In genomic region chr14:47275417-47275816, GRCm38 (mm10) we compare ENCODE assay signal across 8 mouse cellular contexts. TPM values are rescaled to one million over a fixed set of nuclear protein-coding genes. Genes with fewer than 3 reads are reported as not detected.
DNase-seq lines count a peak whose midpoint lies in the region; ATAC-seq lines count a peak whose summit lies in the region.

No protein-coding gene starts in this region.

- peaks cover 32% of the 10 kb centered on the region for H3K36me3 ChIP-seq in heart, embryonic 14.5 days (ENCODE audit: control insufficient read depth, insufficient read depth, low read length)
- H3K36me3 ChIP-seq in hindbrain, embryonic 13.5 days: peaks cover 15% of the 10 kb centered on the region
- peaks cover 11% of the 10 kb centered on the region for H3K36me3 ChIP-seq in midbrain, embryonic 13.5 days

- peak overlapping the region; percentile 91 for H3K9ac ChIP-seq in heart, embryonic 14.5 days (ENCODE audit: low read length)
- peak overlapping the region; percentile 81 for H3K9ac ChIP-seq in hindbrain, embryonic 13.5 days
- H3K9ac ChIP-seq in midbrain, embryonic 13.5 days (replicated peaks): peak overlapping the region; percentile 81

- H3K4me1 ChIP-seq in heart, embryonic 14.5 days (ENCODE audit: control insufficient read depth in 2 of 2, insufficient read depth in 2 of 2, low read length in 2 of 2): peaks cover 0 to 10% of the 10 kb centered on the region in 2 experiments; a peak in 2 of 4 replicates
- H3K4me1 ChIP-seq in hindbrain, embryonic 13.5 days (replicated peaks): peaks cover 22% of the 10 kb centered on the region
- H3K4me1 ChIP-seq in midbrain, embryonic 13.5 days (replicated peaks): peaks cover 29% of the 10 kb centered on the region

- intact Hi-C loops in heart, postnatal 36 days (cut with DNase I): no loop called here
- intact Hi-C loops in left cerebral cortex, postnatal 4 days (cut with DNase I): loop anchor here (10.0 kb wide), 1 partner anchor 119 kb away; no protein-coding TSS in a partner anchor

- peak overlapping the region; percentile 89 for H3K4me2 ChIP-seq in heart, embryonic 14.5 days (ENCODE audit: low read length)
- peak overlapping the region; percentile 72 for H3K4me2 ChIP-seq in hindbrain, embryonic 13.5 days
- H3K4me2 ChIP-seq in midbrain, embryonic 13.5 days (replicated peaks): peak overlapping the region; percentile 69

- no peak for ATAC-seq in heart, embryonic 14.5 days (ENCODE audit: insufficient number of reproducible peaks, insufficient read depth, low FRiP score, low read depth)
- no peak for ATAC-seq in hindbrain, embryonic 13.5 days (ENCODE audit: low FRiP score)
- no peak for ATAC-seq in midbrain, embryonic 13.5 days

- 24% methylated on average over 3 of the region's 3 CpGs for WGBS in heart, embryonic 14.5 days
- 33% methylated on average over 3 of the region's 3 CpGs for WGBS in hindbrain, embryonic 13.5 days
- 38% methylated on average over 3 of the region's 3 CpGs for WGBS in midbrain, embryonic 13.5 days

- no peak for DNase-seq in heart, postnatal 36 days
- DNase-seq in NIH3T3 (ENCODE audit: low read depth): peak; percentile 62
- DNase-seq in left cerebral cortex, postnatal 4 days: no peak
- DNase-seq in kidney, postnatal 36 days: no peak
- no peak for DNase-seq in gastrocnemius, postnatal 4 days (ENCODE audit: low spot score in 2 of 2)

- H3K9me3 ChIP-seq in heart, embryonic 14.5 days (ENCODE audit: control insufficient read depth, low read length): no peaks in the 10 kb centered on the region
- no peaks in the 10 kb centered on the region for H3K9me3 ChIP-seq in hindbrain, embryonic 13.5 days
- no peaks in the 10 kb centered on the region for H3K9me3 ChIP-seq in midbrain, embryonic 13.5 days

- peak overlapping the region; percentile 16 to 69; a peak in 1 of 4 replicates for H3K4me3 ChIP-seq in heart, embryonic 14.5 days (ENCODE audit: control insufficient read depth in 1 of 2, insufficient read depth in 1 of 2, low read depth in 1 of 2, low read length in 2 of 2)
- peak overlapping the region; percentile 67 for H3K4me3 ChIP-seq in hindbrain, embryonic 13.5 days
- peak overlapping the region; percentile 71 for H3K4me3 ChIP-seq in midbrain, embryonic 13.5 days (replicated peaks)

- H3K27me3 ChIP-seq in heart, embryonic 14.5 days (ENCODE audit: control insufficient read depth, insufficient read depth, low read length): no peaks in the 10 kb centered on the region
- H3K27me3 ChIP-seq in hindbrain, embryonic 13.5 days: no peaks in the 10 kb centered on the region
- no peaks in the 10 kb centered on the region for H3K27me3 ChIP-seq in midbrain, embryonic 13.5 days

- H3K27ac ChIP-seq in heart, embryonic 14.5 days (replicated peaks in 1 of 2; ENCODE audit: control insufficient read depth in 1 of 2, insufficient read depth in 1 of 2, low read depth in 2 of 2, low read length in 2 of 2): no peak overlapping the region
- H3K27ac ChIP-seq in hindbrain, embryonic 13.5 days: no peak overlapping the region
- H3K27ac ChIP-seq in midbrain, embryonic 13.5 days: no peak overlapping the region

RNA-seq across cellular contexts. Expression of gene Wdhd1, which starts 1.2 kb away (rescaled TPM):
- 13.5 and 15.2 TPM in 2 replicates for polyA plus RNA-seq in heart, embryonic 14.5 days (2014; fragmentation: Nextera tagmentation; extraction: Ambion mirVana)
- total RNA-seq in heart, postnatal 36 days (2021): 1 to 10 TPM in 1 of 2 experiments, under 1 TPM in 1; 1.00 to 1.0 TPM
- 17.7 and 19.9 TPM in 2 replicates for polyA plus RNA-seq in hindbrain, embryonic 13.5 days (2015; fragmentation: Nextera tagmentation; extraction: Ambion mirVana)
- 23.5 and 25.3 TPM in 2 replicates for polyA plus RNA-seq in midbrain, embryonic 13.5 days (2015; fragmentation: Nextera tagmentation; extraction: Ambion mirVana)
- 1 to 10 TPM; 7.3 to 7.7 TPM for total RNA-seq in left cerebral cortex, postnatal 4 days (2021)
- 1 to 10 TPM; 9.4 to 9.6 TPM for total RNA-seq in gastrocnemius, postnatal 4 days (2021)

RNA-seq across cellular contexts. Expression of gene Socs4, which starts 1.3 kb away (rescaled TPM):
- 2.9 and 3.4 TPM in 2 replicates for polyA plus RNA-seq in heart, embryonic 14.5 days (2014; fragmentation: Nextera tagmentation; extraction: Ambion mirVana)
- 10 to 100 TPM; 13.9 to 14.3 TPM for total RNA-seq in heart, postnatal 36 days (2021)
- polyA plus RNA-seq in hindbrain, embryonic 13.5 days (2015; fragmentation: Nextera tagmentation; extraction: Ambion mirVana): 3.2 and 3.3 TPM in 2 replicates
- 3.7 and 3.9 TPM in 2 replicates for polyA plus RNA-seq in midbrain, embryonic 13.5 days (2015; fragmentation: Nextera tagmentation; extraction: Ambion mirVana)
- 10 to 100 TPM in 1 of 2 experiments, 1 to 10 TPM in 1; 9.8 to 10.1 TPM for total RNA-seq in left cerebral cortex, postnatal 4 days (2021)
- total RNA-seq in gastrocnemius, postnatal 4 days (2021): 10 to 100 TPM; 12.3 to 13.7 TPM

RNA-seq across cellular contexts. Expression of gene Mapk1ip1l, which starts 22.6 kb away (rescaled TPM):
- 51.6 and 53.8 TPM in 2 replicates for polyA plus RNA-seq in heart, embryonic 14.5 days (2014; fragmentation: Nextera tagmentation; extraction: Ambion mirVana)
- total RNA-seq in heart, postnatal 36 days (2021): 10 to 100 TPM; 28.1 to 28.2 TPM
- 52.3 and 55.9 TPM in 2 replicates for polyA plus RNA-seq in hindbrain, embryonic 13.5 days (2015; fragmentation: Nextera tagmentation; extraction: Ambion mirVana)
- polyA plus RNA-seq in midbrain, embryonic 13.5 days (2015; fragmentation: Nextera tagmentation; extraction: Ambion mirVana): 60.8 and 63.8 TPM in 2 replicates
- 10 to 100 TPM; 94.0 to 94.9 TPM for total RNA-seq in left cerebral cortex, postnatal 4 days (2021)
- 10 to 100 TPM; 79.1 to 79.2 TPM for total RNA-seq in gastrocnemius, postnatal 4 days (2021)

Comparison
In these comparisons a context has a peak if more than half of its experiments do, and no peak if none do; other contexts are left out.
1. RNA of gene Wdhd1, which starts 1.2 kb away (total RNA-seq): 9.4 to 9.6 TPM in gastrocnemius, postnatal 4 days and 7.3 to 7.7 TPM in left cerebral cortex, postnatal 4 days; 1.00 to 1.0 TPM in heart, postnatal 36 days; every median in the first group is over 4 times any median in the second.
2. Peak in every context shown above with its lines, with median percentiles within 50 percentile points of each other: H3K4me2 ChIP-seq, H3K4me3 ChIP-seq and H3K9ac ChIP-seq.